Mouse (Mus musculus) hindbrain, embryonic 11.5 days (tissue): ENCODE measurements around the gene 4930444G20Rik. TPM values are rescaled to one million over a fixed set of nuclear protein-coding genes. Genes with fewer than 3 reads are reported as not detected.
"Not testable (repeated sequence)": the region's sequence is repeated elsewhere in the genome, so short reads cannot be mapped to it uniquely, and the experiment has no call there.

ENCODE experiments used
- ATAC-seq: fragments of 200-750 bp; cut with Nextera tagmentation; 2 replicates; pipeline ENCODE4 v1.8.0; 2017; ENCODE audit warnings: mild to moderate bottlenecking, moderate TSS enrichment, moderate library complexity; ENCODE audit not compliant: low FRiP score
- DNase-seq: peaks from one replicate; pipeline ENCODE4 v3.0.0-alpha.2; 2015; ENCODE audit warnings: low spot score
- H3K27ac ChIP-seq: fragments of 300-500 bp; sonication (generic); 2 replicates; pipeline ENCODE4 v1.5.1; 2014; ENCODE audit warnings: mild to moderate bottlenecking, low read depth, low read length
- H3K27me3 ChIP-seq: fragments of 300-500 bp; sonication (generic); 2 replicates; pipeline ENCODE4 v1.6.1; 2014; ENCODE audit warnings: mild to moderate bottlenecking, low read length, moderate library complexity, mixed read lengths; ENCODE audit not compliant: control insufficient read depth, insufficient read depth
- H3K36me3 ChIP-seq: fragments of 300-500 bp; sonication (generic); 2 replicates; pipeline ENCODE4 v1.6.1; 2014; ENCODE audit warnings: mild to moderate bottlenecking, low read length, moderate library complexity, mixed read lengths; ENCODE audit not compliant: control insufficient read depth, insufficient read depth
- H3K4me1 ChIP-seq: fragments of 300-500 bp; sonication (generic); replicated peaks from 2 replicates; pipeline ENCODE4 v1.6.1; 2014; ENCODE audit warnings: low read length, mixed read lengths; ENCODE audit not compliant: control insufficient read depth, insufficient read depth
- H3K4me2 ChIP-seq: fragments of 300-500 bp; sonication (generic); replicated peaks from 2 replicates; pipeline ENCODE4 v1.6.1; 2014; ENCODE audit warnings: mild to moderate bottlenecking, low read depth, low read length
- H3K4me3 ChIP-seq: fragments of 300-500 bp; sonication (generic); 2 replicates; pipeline ENCODE4 v1.5.1; 2014; ENCODE audit warnings: low read depth, low read length
- H3K9ac ChIP-seq: fragments of 300-500 bp; sonication (generic); 2 replicates; pipeline ENCODE4 v1.6.1; 2014; ENCODE audit warnings: low read depth, low read length
- H3K9me3 ChIP-seq: fragments of 300-500 bp; sonication (generic); 2 replicates; pipeline ENCODE4 v1.6.1; 2016; ENCODE audit warnings: low read length; ENCODE audit not compliant: control insufficient read depth
- WGBS: fragments of 180-500 bp; shearing (Covaris S2); extraction: QIAGEN DNeasy Blood & Tissue Kit; methylation state at CpG from one replicate; pipeline ENCODE4 v1.1.7; 2014; 5-methylcytosine and 5-hydroxymethylcytosine counted together
- polyA plus RNA-seq: library from polyadenylated mRNA; unstranded; fragments of >200 nt; fragmentation: Nextera tagmentation; extraction: Ambion mirVana; gene quantifications from 2 replicates; pipeline ENCODE4 v1.2.1, GENCODE M21; 2014

The 4930444G20Rik gene
- polyA plus RNA-seq, result not detected in 2 replicates

GRCm38 (mm10) chr10:22067979-22068378, at the start of gene 4930444G20Rik:
4930444G20Rik (minus strand) TSS chr10:22068079.
- not testable (repeated sequence) for H3K4me2 ChIP-seq, DNase-seq, H3K27me3 ChIP-seq, ATAC-seq, H3K36me3 ChIP-seq, H3K4me3 ChIP-seq, H3K9ac ChIP-seq, H3K4me1 ChIP-seq, H3K27ac ChIP-seq, H3K9me3 ChIP-seq
- 94% methylated on average over 7 of the region's 7 CpGs for WGBS

DNA sequence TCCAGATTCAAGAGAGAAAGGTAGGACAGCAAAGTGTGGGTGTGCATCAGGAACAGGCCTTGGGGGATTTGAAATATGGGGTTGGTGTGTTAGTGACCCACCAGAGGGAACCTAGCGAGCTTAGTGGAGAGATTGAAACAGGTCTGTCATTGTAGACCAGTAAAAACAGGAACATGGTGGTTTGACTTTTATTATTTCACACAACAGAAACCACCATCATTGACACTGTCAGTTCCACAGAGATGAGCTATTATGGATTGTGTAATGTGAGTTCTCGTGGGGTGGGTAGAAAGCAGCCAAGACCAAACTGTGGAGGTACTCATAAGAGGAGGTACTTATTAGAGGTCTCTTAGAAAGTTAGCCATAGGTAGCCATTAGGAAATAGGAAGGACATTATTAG, 6.7 kb upstream of the 4930444G20Rik start:
- Histone ChIP-seq H3K9ac (no peak overlapping the region), H3K27me3 (no peaks in the 10 kb centered on the region), H3K27ac (no peak overlapping the region), H3K36me3 (no peaks in the 10 kb centered on the region), H3K4me2 (no peak overlapping the region), H3K4me3 (no peak overlapping the region), H3K9me3 (no peaks in the 10 kb centered on the region), H3K4me1 (no peaks in the 10 kb centered on the region)
- WGBS, result 89% methylated on average over 2 of the region's 2 CpGs
- ATAC-seq (no peak), DNase-seq (no peak)

- H3K27ac ChIP-seq, result no peak overlapping the region
- no peak overlapping the region for H3K4me3 ChIP-seq
- 60% methylated on average over 2 of the region's 2 CpGs for WGBS
- no peaks in the 10 kb centered on the region for H3K36me3 ChIP-seq
- ATAC-seq (no peak), DNase-seq (no peak)
- no peaks in the 10 kb centered on the region for H3K9me3 ChIP-seq
- no peak overlapping the region for H3K9ac ChIP-seq
- no peaks in the 10 kb centered on the region for H3K4me1 ChIP-seq
- H3K4me2 ChIP-seq, result no peak overlapping the region
- H3K27me3 ChIP-seq, result no peaks in the 10 kb centered on the region
These were observed 4.9 kb upstream of the 4930444G20Rik start for GRCm38 (mm10) chr10:22072739-22073138.

GRCm38 (mm10) chr10:22070576-22070975, 2.7 kb upstream of the 4930444G20Rik start:
- WGBS, result 86% methylated on average over 4 of the region's 4 CpGs
- H3K9me3 ChIP-seq, result no peaks in the 10 kb centered on the region
- no peaks in the 10 kb centered on the region for H3K27me3 ChIP-seq
- H3K9ac ChIP-seq, result no peak overlapping the region
- no peak overlapping the region for H3K27ac ChIP-seq
- no peaks in the 10 kb centered on the region for H3K4me1 ChIP-seq
- no peaks in the 10 kb centered on the region for H3K36me3 ChIP-seq
- no peak overlapping the region for H3K4me3 ChIP-seq
- DNase-seq (no peak), ATAC-seq (no peak)
- H3K4me2 ChIP-seq, result no peak overlapping the region

DNA sequence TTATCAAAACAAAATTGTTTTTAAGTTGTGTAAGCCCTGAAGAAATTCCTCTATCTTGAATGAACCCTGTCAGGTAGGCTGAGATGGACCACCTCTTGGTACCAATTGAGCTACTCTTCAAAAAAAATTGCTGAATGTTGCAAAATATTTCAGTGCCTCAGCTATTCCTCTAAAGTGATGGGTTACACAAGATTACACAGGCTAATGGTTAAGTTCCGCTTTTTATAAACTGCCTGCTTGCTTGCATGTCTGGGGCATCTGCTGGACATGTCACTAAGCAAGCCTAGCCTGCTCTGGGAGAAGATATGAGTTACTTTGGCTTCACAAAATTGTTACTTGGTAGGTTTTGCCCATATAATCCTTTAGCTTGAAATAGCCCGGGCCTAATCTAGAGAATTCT, 2.3 kb upstream of the 4930444G20Rik start:
- Histone ChIP-seq H3K27me3 (no peaks in the 10 kb centered on the region), H3K4me3 (no peak overlapping the region), H3K4me1 (no peaks in the 10 kb centered on the region), H3K9me3 (no peaks in the 10 kb centered on the region), H3K9ac (no peak overlapping the region), H3K36me3 (no peaks in the 10 kb centered on the region), H3K4me2 (no peak overlapping the region), H3K27ac (no peak overlapping the region)
- 94% methylated on average over 2 of the region's 2 CpGs for WGBS
- ATAC-seq (no peak), DNase-seq (no peak)

DNA sequence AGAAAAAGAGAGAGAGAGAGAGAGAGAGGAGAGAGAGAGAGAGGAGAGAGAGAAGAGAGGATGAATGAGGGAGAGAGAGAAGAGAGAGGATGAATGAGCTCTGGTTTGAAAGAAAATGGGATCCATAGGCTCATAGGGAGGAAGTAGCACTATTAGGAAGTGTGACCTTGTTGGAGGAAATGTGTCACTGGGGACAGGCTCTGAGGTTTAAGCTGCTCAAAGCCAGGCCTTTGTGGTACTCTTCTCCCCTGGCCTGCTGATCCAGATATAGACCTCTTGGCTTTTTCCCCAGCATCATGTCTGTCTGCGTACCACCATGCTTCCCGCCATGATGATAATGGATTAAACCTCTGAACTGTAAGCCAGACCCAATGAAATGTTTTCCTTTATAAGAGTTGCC, 8.5 kb downstream of the 4930444G20Rik start:
- no peaks in the 10 kb centered on the region for H3K27me3 ChIP-seq
- DNase-seq (no peak), ATAC-seq (no peak)
- H3K4me2 ChIP-seq, result peak overlapping the region; percentile 64; the same call in 1 of the 2 replicates
- 89% methylated on average over 2 of the region's 2 CpGs for WGBS
- H3K36me3 ChIP-seq, result no peaks in the 10 kb centered on the region
- H3K27ac ChIP-seq, result no peak overlapping the region
- no peak overlapping the region for H3K9ac ChIP-seq
- H3K4me3 ChIP-seq, result no peak overlapping the region; the same call in 1 of the 2 replicates
- no peaks in the 10 kb centered on the region for H3K4me1 ChIP-seq
- H3K9me3 ChIP-seq, result no peaks in the 10 kb centered on the region

DNA sequence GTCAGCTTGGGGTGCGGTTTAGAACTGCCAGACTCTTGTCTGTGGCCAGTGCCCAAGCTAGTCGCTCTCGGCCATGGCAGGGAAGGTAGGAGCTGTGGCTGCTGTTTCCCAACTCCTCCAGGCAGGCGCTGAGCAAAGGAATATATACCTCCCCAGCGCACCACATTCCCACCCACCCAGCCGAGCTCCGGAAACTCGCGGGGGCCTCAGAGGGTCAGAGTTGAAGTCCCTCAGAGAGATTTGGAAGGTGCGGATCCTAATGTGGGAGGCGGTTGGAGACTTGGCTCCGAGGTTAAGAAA, 8.9 kb downstream of the 4930444G20Rik start:
- DNase-seq (no peak), ATAC-seq (no peak)
- H3K9ac ChIP-seq, result peak overlapping the region; percentile 45; the same call in 1 of the 2 replicates
- H3K4me2 ChIP-seq, result peak overlapping the region; percentile 64
- no peaks in the 10 kb centered on the region for H3K27me3 ChIP-seq
- H3K4me1 ChIP-seq, result no peaks in the 10 kb centered on the region
- H3K9me3 ChIP-seq, result no peaks in the 10 kb centered on the region
- 18% methylated on average over 12 of the region's 12 CpGs for WGBS
- H3K27ac ChIP-seq, result no peak overlapping the region
- peak overlapping the region; percentile 47 for H3K4me3 ChIP-seq
- no peaks in the 10 kb centered on the region for H3K36me3 ChIP-seq

DNA sequence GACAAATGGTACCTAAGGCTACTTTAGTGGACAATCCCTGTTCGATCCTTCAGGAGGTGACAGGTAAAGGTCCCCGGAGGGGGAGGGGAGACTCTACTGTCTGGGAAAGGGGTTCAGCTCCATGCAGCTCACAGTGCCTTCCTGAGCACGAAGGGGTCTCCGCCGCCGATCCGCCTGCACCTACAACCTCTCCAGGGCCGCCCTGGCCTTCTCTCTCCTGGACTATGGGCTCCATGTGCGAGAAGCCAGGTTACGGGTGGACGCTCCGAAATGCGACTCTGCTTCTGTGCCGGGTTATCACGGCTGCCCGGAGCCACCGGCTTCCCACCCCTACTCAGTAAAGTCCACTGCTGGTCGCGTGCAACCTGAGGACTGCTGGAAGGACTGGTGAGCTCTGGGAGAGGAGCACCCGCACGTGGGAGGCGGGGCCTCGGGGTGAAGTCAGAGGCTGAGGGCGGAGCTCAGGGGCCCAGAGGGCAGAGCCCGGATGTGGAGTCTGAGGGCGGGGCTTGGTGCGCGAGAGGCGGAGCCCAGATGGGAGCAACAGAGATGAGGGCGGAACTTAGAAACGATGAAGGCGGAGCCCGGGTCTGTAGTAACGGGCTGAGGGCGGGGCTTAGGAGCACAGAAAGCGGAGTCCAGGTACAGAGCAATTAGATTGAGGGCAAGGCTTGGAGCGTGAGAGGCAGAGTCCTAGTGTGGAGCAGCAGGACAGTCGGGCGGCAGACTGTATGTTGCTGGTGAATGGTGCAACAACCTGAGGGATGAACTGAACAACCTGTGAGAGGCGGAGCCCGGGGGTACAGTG, 9.5 kb downstream of the 4930444G20Rik start:
- Histone ChIP-seq H3K27ac (no peak overlapping the region), H3K9ac (peak overlapping the region; percentile 54), H3K4me2 (peak overlapping the region; percentile 64), H3K36me3 (no peaks in the 10 kb centered on the region), H3K9me3 (no peaks in the 10 kb centered on the region), H3K4me1 (no peaks in the 10 kb centered on the region), H3K27me3 (no peaks in the 10 kb centered on the region), H3K4me3 (peak overlapping the region; percentile 47)
- DNase-seq (peak; percentile 97), ATAC-seq (peak; percentile 99)
- 12% methylated on average over 41 of the region's 41 CpGs for WGBS

DNA sequence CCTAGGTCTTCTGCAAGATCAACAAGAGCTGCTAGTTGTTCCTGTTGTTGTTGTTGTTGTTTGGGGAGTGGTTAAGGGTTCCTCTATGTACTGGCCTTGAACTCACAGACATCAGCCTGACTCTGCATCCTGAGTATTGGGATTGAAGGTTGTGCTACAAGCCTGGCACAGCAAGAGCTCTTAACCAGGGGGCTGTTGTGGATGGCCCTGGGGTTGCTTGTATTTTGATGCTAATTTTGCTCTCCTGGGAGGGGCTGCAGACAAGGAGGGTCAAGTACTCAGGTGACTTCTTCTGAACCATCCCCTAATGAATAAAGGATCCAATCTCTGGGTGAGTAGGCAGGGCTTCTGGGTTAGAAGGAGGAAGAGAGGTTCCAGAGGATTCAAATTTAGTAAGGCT, 12.6 kb downstream of the 4930444G20Rik start:
- Histone ChIP-seq H3K9me3 (no peaks in the 10 kb centered on the region), H3K27ac (no peak overlapping the region), H3K27me3 (no peaks in the 10 kb centered on the region), H3K36me3 (no peaks in the 10 kb centered on the region), H3K4me1 (no peaks in the 10 kb centered on the region), H3K4me3 (no peak overlapping the region), H3K4me2 (no peak overlapping the region), H3K9ac (no peak overlapping the region)
- ATAC-seq, result no peak
- no peak for DNase-seq
